Mouse (Mus musculus) ES-Bruce4 (cell line): ENCODE data around the gene Col1a1. TPM values are rescaled to one million over a fixed set of nuclear protein-coding genes. Genes with fewer than 3 reads are reported as not detected.
A peak's percentile ranks its signal among the peaks of the same experiment; 100 is the strongest.

Experiments
- H3K27ac ChIP-seq: 2 replicates; pipeline ENCODE4 v1.5.1; 2012; ENCODE audit warnings: low read length, inconsistent platforms; ENCODE audit not compliant: insufficient read depth
- H3K27me3 ChIP-seq: 2 replicates; pipeline ENCODE4 v1.6.1; 2012; ENCODE audit warnings: mild to moderate bottlenecking, low read length, inconsistent platforms; ENCODE audit not compliant: control insufficient read depth, poor library complexity, insufficient read depth, severe bottlenecking
- H3K36me3 ChIP-seq: 2 replicates; pipeline ENCODE4 v1.6.1; 2012; ENCODE audit warnings: inconsistent platforms, mild to moderate bottlenecking, low read length, moderate library complexity; ENCODE audit not compliant: control insufficient read depth, poor library complexity, insufficient read depth, severe bottlenecking
- H3K4me1 ChIP-seq: one replicate; pipeline ENCODE4 v1.8.1; 2011; ENCODE audit warnings: low read length; ENCODE audit not compliant: control insufficient read depth, insufficient read depth
- H3K4me3 ChIP-seq: 2 replicates; pipeline ENCODE4 v1.5.1; 2011; ENCODE audit warnings: low read depth, mild to moderate bottlenecking, low read length
- H3K9ac ChIP-seq: 2 replicates; pipeline ENCODE4 v1.6.1; 2012; ENCODE audit warnings: low read depth, mild to moderate bottlenecking, inconsistent platforms; ENCODE audit not compliant: poor library complexity, severe bottlenecking
- H3K9me3 ChIP-seq: replicated peaks from 2 replicates; pipeline ENCODE4 v1.6.1; 2012; ENCODE audit warnings: mild to moderate bottlenecking, low read length, inconsistent platforms; ENCODE audit not compliant: control insufficient read depth, poor library complexity, insufficient read depth, severe bottlenecking
- CTCF ChIP-seq: IDR thresholded peaks from one replicate; pipeline ENCODE4 v1.8.1; 2011; ENCODE audit warnings: low read depth, low read length
- EP300 ChIP-seq: IDR thresholded peaks from 2 replicates; pipeline ENCODE4 v1.6.1; 2011; ENCODE audit warnings: low read depth, low read length; ENCODE audit not compliant: insufficient read depth
- POLR2A ChIP-seq: IDR thresholded peaks from one replicate; pipeline ENCODE4 v1.8.1; 2011; ENCODE audit warnings: low read length; ENCODE audit not compliant: insufficient read depth
- polyA plus RNA-seq: library from polyadenylated mRNA; stranded (reverse); fragments of >200 nt; gene quantifications from 2 replicates; pipeline ENCODE4 v1.2.4, GENCODE M21; 2011; ENCODE audit warnings: low read depth; ENCODE audit not compliant: missing spikeins, insufficient read depth, insufficient read length

The Col1a1 gene
- polyA plus RNA-seq, 1 experiment: 17.1 TPM

GRCm38 (mm10) chr11:94997596-94997995, 61.6 kb downstream of the Col1a1 start:
- no peaks in the 10 kb centered on the region for H3K9me3 ChIP-seq
- H3K9ac ChIP-seq: no peak overlapping the region
- no peaks in the 10 kb centered on the region for H3K27me3 ChIP-seq
- no peak overlapping the region for H3K4me3 ChIP-seq
- TF ChIP-seq EP300: no peak
- TF ChIP-seq POLR2A: no peak
- TF ChIP-seq CTCF: no peak
- no peaks in the 10 kb centered on the region for H3K4me1 ChIP-seq
- H3K36me3 ChIP-seq: no peaks in the 10 kb centered on the region
- no peak overlapping the region for H3K27ac ChIP-seq

- Histone ChIP-seq H3K27me3 (no peaks in the 10 kb centered on the region), H3K4me1 (no peaks in the 10 kb centered on the region), H3K27ac (no peak overlapping the region), H3K9me3 (no peaks in the 10 kb centered on the region), H3K36me3 (no peaks in the 10 kb centered on the region), H3K9ac (no peak overlapping the region), H3K4me3 (no peak overlapping the region)
- TF ChIP-seq POLR2A (no peak), EP300 (no peak), CTCF (no peak)
Measured at GRCm38 (mm10) chr11:94998041-94998531, 62.1 kb downstream of the Col1a1 start.

- TF ChIP-seq CTCF: no peak
- no peak for TF ChIP-seq POLR2A
- no peak for TF ChIP-seq EP300
- Histone ChIP-seq H3K27me3 (no peaks in the 10 kb centered on the region), H3K9me3 (no peaks in the 10 kb centered on the region), H3K27ac (no peak overlapping the region), H3K4me1 (no peaks in the 10 kb centered on the region), H3K4me3 (no peak overlapping the region), H3K36me3 (no peaks in the 10 kb centered on the region), H3K9ac (no peak overlapping the region)
Measured at GRCm38 (mm10) chr11:95000128-95000527, 64.1 kb downstream of the Col1a1 start.

DNA sequence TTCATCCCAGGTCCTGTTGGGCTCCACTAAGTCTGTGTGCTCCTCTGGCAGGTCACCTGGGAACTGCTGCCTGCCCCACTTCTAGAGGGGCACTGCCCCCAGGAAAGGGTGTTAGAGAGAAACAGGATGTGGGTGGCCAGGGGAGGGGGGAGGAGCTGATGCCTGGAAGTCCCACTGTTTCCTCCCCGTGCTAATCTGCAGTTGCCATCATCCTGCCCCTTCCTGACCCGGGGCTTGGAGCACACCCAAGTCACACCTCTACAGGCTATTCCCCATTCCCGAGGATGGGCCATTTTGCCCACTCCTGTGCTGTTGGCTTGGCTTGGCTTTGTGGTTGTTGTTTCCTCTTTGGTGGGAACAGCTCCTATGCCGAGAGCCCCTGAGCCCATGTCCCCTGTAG, 64.5 kb downstream of the Col1a1 start:
- H3K4me1 ChIP-seq: no peaks in the 10 kb centered on the region
- no peaks in the 10 kb centered on the region for H3K27me3 ChIP-seq
- H3K9ac ChIP-seq: no peak overlapping the region
- H3K9me3 ChIP-seq: no peaks in the 10 kb centered on the region
- H3K36me3 ChIP-seq: no peaks in the 10 kb centered on the region
- no peak overlapping the region for H3K27ac ChIP-seq
- TF ChIP-seq EP300 (no peak), CTCF (no peak), POLR2A (no peak)
- H3K4me3 ChIP-seq: no peak overlapping the region

DNA sequence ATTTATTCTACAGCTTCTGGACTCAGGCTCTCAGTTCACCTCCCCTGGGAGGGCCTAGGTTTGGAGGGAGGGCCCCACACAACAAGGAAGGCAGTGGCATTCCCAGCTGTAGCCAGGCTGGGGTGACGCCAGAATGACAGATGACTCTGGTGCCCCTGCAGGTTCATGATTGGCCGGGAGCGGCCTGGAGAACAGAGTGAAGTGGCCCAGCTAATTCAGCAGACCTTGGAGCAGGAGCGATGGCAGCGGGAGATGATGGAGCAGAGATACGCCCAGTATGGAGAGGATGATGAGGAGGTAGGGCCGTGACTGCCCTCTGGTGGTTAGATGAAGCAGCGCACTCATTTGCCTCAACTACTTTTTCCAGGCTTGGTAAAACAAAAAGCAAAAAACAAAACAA, 65.0 kb downstream of the Col1a1 start:
- H3K9ac ChIP-seq: no peak overlapping the region
- TF ChIP-seq CTCF: peak; percentile 96
- no peak for TF ChIP-seq EP300
- no peak for TF ChIP-seq POLR2A
- H3K36me3 ChIP-seq: no peaks in the 10 kb centered on the region
- no peaks in the 10 kb centered on the region for H3K4me1 ChIP-seq
- H3K4me3 ChIP-seq: no peak overlapping the region
- no peaks in the 10 kb centered on the region for H3K9me3 ChIP-seq
- H3K27ac ChIP-seq: no peak overlapping the region
- H3K27me3 ChIP-seq: no peaks in the 10 kb centered on the region

- H3K27me3 ChIP-seq: no peaks in the 10 kb centered on the region
- TF ChIP-seq EP300 (no peak), CTCF (no peak), POLR2A (no peak)
- H3K4me1 ChIP-seq: no peaks in the 10 kb centered on the region
- no peak overlapping the region for H3K4me3 ChIP-seq
- no peak overlapping the region for H3K27ac ChIP-seq
- no peaks in the 10 kb centered on the region for H3K36me3 ChIP-seq
- H3K9ac ChIP-seq: no peak overlapping the region
- H3K9me3 ChIP-seq: no peaks in the 10 kb centered on the region
Measured at GRCm38 (mm10) chr11:95001584-95002347, 65.7 kb downstream of the Col1a1 start.

Other genes starting within 250 kb of the Col1a1 start
- gene Gm11541, start 231.7 kb upstream of the Col1a1 start, polyA plus RNA-seq: not detected in 2 replicates
- gene Cdc34b, start 194.4 kb upstream of the Col1a1 start, polyA plus RNA-seq: 0.55 TPM in 1 of 2 replicates, not detected in the other
- 0.30 TPM in 1 of 2 replicates, not detected in the other for gene Tmem92, start 153.5 kb upstream of the Col1a1 start, polyA plus RNA-seq
- gene Hils1, start 31.4 kb downstream of the Col1a1 start, polyA plus RNA-seq: not detected in 2 replicates
- gene Sgca, start 40.1 kb downstream of the Col1a1 start, polyA plus RNA-seq: not detected in 2 replicates
- 20.3 and 21.0 TPM in 2 replicates for gene Ppp1r9b, start 54.8 kb downstream of the Col1a1 start, polyA plus RNA-seq
- 0.30 and 0.79 TPM in 2 replicates for gene Samd14, start 73.7 kb downstream of the Col1a1 start, polyA plus RNA-seq
- gene Pdk2, start 105.1 kb downstream of the Col1a1 start, polyA plus RNA-seq: 9.4 and 9.5 TPM in 2 replicates
- 86.4 and 92.1 TPM in 2 replicates for gene Itga3, start 140.6 kb downstream of the Col1a1 start, polyA plus RNA-seq
- gene Dlx3, start 183.9 kb downstream of the Col1a1 start, polyA plus RNA-seq: 9.9 and 11.3 TPM in 2 replicates
- 0.96 and 2.0 TPM in 2 replicates for gene Dlx4, start 210.0 kb downstream of the Col1a1 start, polyA plus RNA-seq